Mouse (Mus musculus) kidney, adult 11 months (tissue): ENCODE data around the gene Olfr1228.

Source experiments
- DNase-seq: peaks from one replicate; pipeline ENCODE4 v3.0.0; 2022

The Olfr1228 gene

DNA sequence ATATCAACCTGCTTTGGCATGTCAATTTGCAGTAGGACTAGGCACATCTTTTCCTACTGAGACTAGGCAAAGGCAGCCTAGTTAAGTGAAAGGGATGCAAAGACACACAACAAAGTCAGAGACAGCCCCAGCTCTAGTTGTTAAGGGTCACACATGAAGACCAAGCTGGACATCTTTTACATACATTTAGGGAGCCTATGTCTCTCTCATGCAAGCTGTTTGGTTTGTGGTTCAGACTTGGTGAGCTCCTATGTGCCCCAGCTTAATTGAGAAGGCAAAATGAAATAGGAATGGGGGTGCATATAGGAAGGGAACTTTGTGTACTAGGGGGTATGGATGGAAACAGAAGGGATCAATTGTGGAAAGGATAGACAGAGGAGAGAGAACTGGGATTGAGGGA, at the start of gene Olfr1228:
Gene Olfr1228 (minus strand): TSS at position 101 of the 400 bp plus-strand sequence.
- DNase-seq = no peak

DNA sequence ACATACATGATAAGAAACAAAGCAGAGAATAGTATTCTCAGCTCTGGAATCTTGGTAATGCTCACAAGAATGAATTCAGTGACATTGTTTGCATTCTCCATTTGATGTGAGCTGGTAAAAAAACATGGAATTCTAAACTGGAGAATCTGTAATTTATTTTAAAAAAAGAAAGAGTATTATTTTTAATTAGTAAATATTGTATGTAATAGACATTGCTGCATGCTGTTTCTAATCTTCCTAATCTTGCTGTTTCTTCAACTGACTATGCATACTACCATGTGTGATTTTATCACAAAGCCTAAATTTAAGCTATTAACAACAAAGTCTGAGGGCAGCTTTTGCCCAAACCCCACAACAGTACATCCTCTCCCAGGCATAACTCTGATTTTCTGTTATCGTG, 43.3 kb upstream of the Olfr1228 start, which contains the start of gene Olfr1230:
Gene Olfr1230 (minus strand): TSS at position 101 of the 400 bp plus-strand sequence.
- DNase-seq = no peak

DNA sequence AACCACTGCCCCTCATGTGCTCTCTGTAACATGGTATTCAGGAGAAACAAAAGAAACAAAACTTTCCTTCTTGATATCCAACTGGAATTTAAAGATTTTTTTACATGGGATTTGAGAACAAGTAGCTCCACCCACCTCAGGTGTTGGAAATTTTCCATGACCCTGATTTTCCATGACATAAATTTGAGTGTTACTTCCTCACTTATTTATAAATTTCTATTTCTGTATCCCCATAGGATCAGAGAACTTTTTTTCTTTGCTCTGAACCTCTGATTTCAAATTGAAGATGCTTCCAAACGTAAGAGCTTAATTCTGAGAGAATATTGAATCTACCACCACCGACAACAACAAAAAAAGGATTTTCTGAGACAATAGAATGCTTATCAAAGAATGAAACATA, 34.1 kb upstream of the Olfr1228 start, which contains the start of gene Olfr1229:
Gene Olfr1229 (minus strand): TSS at position 101 of the 400 bp plus-strand sequence.
- no peak for DNase-seq

DNA sequence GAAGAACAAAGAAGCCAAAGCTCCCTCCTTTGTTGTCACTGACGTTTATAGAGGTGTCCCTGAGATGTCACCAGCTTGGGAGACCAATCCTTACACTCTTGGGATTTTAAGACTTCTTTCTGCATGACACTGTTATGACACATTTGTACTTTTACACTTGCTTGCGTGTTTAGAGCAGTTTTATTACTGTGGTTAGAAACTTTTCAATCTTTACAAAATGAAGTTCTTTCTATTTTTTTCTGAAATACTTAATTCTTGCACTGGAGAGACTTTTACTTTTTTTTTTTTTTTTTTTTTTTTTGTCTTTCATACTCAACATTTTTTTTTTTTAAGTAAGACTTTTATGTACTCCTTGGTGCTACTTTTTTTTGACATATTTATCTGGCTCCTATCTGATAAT, 53.9 kb downstream of the Olfr1228 start, which contains the start of gene Olfr1226:
Gene Olfr1226 (minus strand): TSS at position 101 of the 400 bp plus-strand sequence.
- DNase-seq = no peak
